ENCODE assay signal across 7 mouse cellular contexts in genomic region chr15:42962747-42963338, GRCm38 (mm10).
DNase-seq lines count a peak whose midpoint lies in the region; ATAC-seq and TF ChIP-seq lines count a peak whose summit lies in the region.

No protein-coding gene starts in this region.

- no peak overlapping the region for H3K4me3 ChIP-seq in G1E (ENCODE audit: low read depth, low read length)
- no peak overlapping the region for H3K4me3 ChIP-seq in embryonic facial prominence, embryonic 14.5 days (ENCODE audit: low read depth, low read length)
- no peak overlapping the region for H3K4me3 ChIP-seq in lung, postnatal 0 days (ENCODE audit: low read depth, low read length)

- peak; percentile 34; the same call in 1 of the 2 replicates for ATAC-seq in G1E (ENCODE audit: extremely low read depth, insufficient number of reproducible peaks, low FRiP score, poor library complexity, severe bottlenecking)
- ATAC-seq in embryonic facial prominence, embryonic 14.5 days (ENCODE audit: low read depth), result peak; percentile 75
- ATAC-seq in lung, postnatal 0 days, result no peak

- peak; percentile 35 for DNase-seq in G1E (ENCODE audit: low spot score)
- DNase-seq in adrenal gland, postnatal 25 days, result peak; percentile 12
- peak; percentile 92 for DNase-seq in embryonic facial prominence, embryonic 14.5 days (ENCODE audit: low spot score)
- peak; percentile 33 to 42 for DNase-seq in heart, postnatal 36 days
- peak; percentile 47 to 89 for DNase-seq in layer of hippocampus, adult 18-20 months (ENCODE audit: low spot score in 2 of 2)
- DNase-seq in lung, postnatal 0 days (ENCODE audit: low spot score), result peak; percentile 78
- peak; percentile 16 for DNase-seq in ovary, postnatal 36 days (ENCODE audit: low spot score)

- 15% methylated on average over 11 of the region's 11 CpGs for WGBS in embryonic facial prominence, embryonic 14.5 days
- WGBS in lung, postnatal 0 days, result 17% methylated on average over 11 of the region's 11 CpGs

- no peaks in the 10 kb centered on the region for H3K9me3 ChIP-seq in G1E (replicated peaks)
- H3K9me3 ChIP-seq in embryonic facial prominence, embryonic 14.5 days (ENCODE audit: control insufficient read depth, low read length), result no peaks in the 10 kb centered on the region
- H3K9me3 ChIP-seq in lung, postnatal 0 days (ENCODE audit: low read length), result no peaks in the 10 kb centered on the region

- no peaks in the 10 kb centered on the region for H3K36me3 ChIP-seq in G1E (replicated peaks)
- no peaks in the 10 kb centered on the region for H3K36me3 ChIP-seq in embryonic facial prominence, embryonic 14.5 days (ENCODE audit: control insufficient read depth, insufficient read depth, low read length)
- H3K36me3 ChIP-seq in lung, postnatal 0 days (ENCODE audit: insufficient read depth, low read length), result no peaks in the 10 kb centered on the region

- no peak overlapping the region for H3K27ac ChIP-seq in embryonic facial prominence, embryonic 14.5 days (replicated peaks; ENCODE audit: low read depth, low read length)
- no peak overlapping the region for H3K27ac ChIP-seq in lung, postnatal 0 days (ENCODE audit: low read length)

- intact Hi-C loops in heart, postnatal 36 days (cut with DNase I), result loop anchor here (5.0 kb wide), 3 partner anchors 199 to 794 kb away; no protein-coding TSS in a partner anchor

- H3K9ac ChIP-seq in embryonic facial prominence, embryonic 14.5 days (ENCODE audit: low read depth, low read length), result no peak overlapping the region
- no peak overlapping the region for H3K9ac ChIP-seq in lung, postnatal 0 days (replicated peaks; ENCODE audit: low read depth)

- TF ChIP-seq CTCF in G1E (IDR thresholded peaks at IDR 0.05; ENCODE audit: low read depth, low read length), result 0 out of 2 replicates have a peak, but pooled peaks have one; percentile 26
- TF ChIP-seq CTCF in lung, postnatal 0 days (IDR thresholded peaks at IDR 0.05), result peak; percentile 81

- no peaks in the 10 kb centered on the region for H3K4me1 ChIP-seq in G1E (ENCODE audit: insufficient read depth, low read depth, low read length)
- H3K4me1 ChIP-seq in embryonic facial prominence, embryonic 14.5 days (ENCODE audit: control insufficient read depth, insufficient read depth, low read length), result no peaks in the 10 kb centered on the region
- no peaks in the 10 kb centered on the region for H3K4me1 ChIP-seq in lung, postnatal 0 days (ENCODE audit: insufficient read depth, low read depth, low read length)

- no peak for TF ChIP-seq EP300 in lung, postnatal 0 days (IDR thresholded peaks at IDR 0.05)

- no peak overlapping the region for H3K4me2 ChIP-seq in embryonic facial prominence, embryonic 14.5 days (ENCODE audit: low read depth, low read length)
- H3K4me2 ChIP-seq in lung, postnatal 0 days (replicated peaks; ENCODE audit: low read depth, low read length), result no peak overlapping the region

- H3K27me3 ChIP-seq in G1E (ENCODE audit: insufficient read depth, low read length), result no peaks in the 10 kb centered on the region
- no peaks in the 10 kb centered on the region for H3K27me3 ChIP-seq in embryonic facial prominence, embryonic 14.5 days (replicated peaks; ENCODE audit: control insufficient read depth, insufficient read depth, low read length)
- no peaks in the 10 kb centered on the region for H3K27me3 ChIP-seq in lung, postnatal 0 days (replicated peaks; ENCODE audit: insufficient read depth, low read length)

Comparison
In these comparisons a context has a peak if more than half of its experiments do, and no peak if none do; other contexts are left out.
1. DNase-seq: peak in every context shown above with its lines; median percentile 92 in embryonic facial prominence, embryonic 14.5 days; 78 in lung, postnatal 0 days; 68 in layer of hippocampus, adult 18-20 months; 38 in heart, postnatal 36 days; 35 in G1E; 16 in ovary, postnatal 36 days; 12 in adrenal gland, postnatal 25 days.